Mouse (Mus musculus) cortical plate, adult 2 months (tissue): ENCODE data around the gene Itgb1. TPM values are rescaled to one million over a fixed set of nuclear protein-coding genes. Genes with fewer than 3 reads are reported as not detected.
A peak's percentile ranks its signal among the peaks of the same experiment; 100 is the strongest.

Experiments
- H3K27ac ChIP-seq: fragments of 200-500 bp; 2 replicates; pipeline ENCODE4 v1.5.1; 2012; ENCODE audit warnings: low read length, control low read depth, inconsistent platforms; ENCODE audit not compliant: insufficient read depth
- H3K4me1 ChIP-seq: fragments of 200-500 bp; 2 replicates; pipeline ENCODE4 v1.6.1; 2011; ENCODE audit warnings: low read length; ENCODE audit not compliant: control insufficient read depth, insufficient read depth
- H3K4me3 ChIP-seq: fragments of 200-500 bp; 2 replicates; pipeline ENCODE4 v1.5.1; 2011; ENCODE audit warnings: mild to moderate bottlenecking, low read length, control low read depth; ENCODE audit not compliant: insufficient read depth
- CTCF ChIP-seq: fragments of 200-500 bp; IDR thresholded peaks from 2 replicates; pipeline ENCODE4 v1.5.1; 2011; ENCODE audit warnings: mild to moderate bottlenecking, control low read depth, low read length; ENCODE audit not compliant: insufficient read depth; ENCODE audit errors: extremely low read depth
- POLR2A ChIP-seq: fragments of 200-500 bp; IDR thresholded peaks from 2 replicates; pipeline ENCODE4 v1.6.1; 2011; ENCODE audit warnings: mild to moderate bottlenecking, low read length, control low read depth; ENCODE audit not compliant: insufficient read depth; ENCODE audit errors: extremely low read depth
- polyA plus RNA-seq: library from polyadenylated mRNA; depleted of rRNA; stranded (reverse); fragments of >200 nt; gene quantifications from 2 replicates; pipeline ENCODE4 v1.2.3, GENCODE M21; 2012; rRNA removed

The Itgb1 gene
- polyA plus RNA-seq: 37.1 and 40.8 TPM in 2 replicates

- Histone ChIP-seq H3K27ac (peak within 1 kb of the TSS; percentile 98), H3K4me1 (peaks cover 2% of the 10 kb centered on the region; the same call in 1 of the 2 replicates), H3K4me3 (peak within 1 kb of the TSS; percentile 77)
- TF ChIP-seq POLR2A (peak; percentile 53; the same call in 1 of the 2 replicates), CTCF (0 out of 2 replicates have a peak, but pooled peaks have one; percentile 6)
These were observed at the start of gene Itgb1 for GRCm38 (mm10) chr8:128685507-128686428. Itgb1 (plus strand) TSS chr8:128685654.

- no peak for TF ChIP-seq CTCF
- no peak for TF ChIP-seq POLR2A
- Histone ChIP-seq H3K4me3 (no peak overlapping the region), H3K27ac (no peak overlapping the region), H3K4me1 (no peaks in the 10 kb centered on the region)
These were observed 42.4 kb upstream of the Itgb1 start for GRCm38 (mm10) chr8:128643104-128643503.

GRCm38 (mm10) chr8:128645452-128645851 is 40.0 kb upstream of the Itgb1 start:
- no peak overlapping the region for H3K27ac ChIP-seq
- H3K4me1 ChIP-seq: no peaks in the 10 kb centered on the region
- TF ChIP-seq CTCF: no peak
- no peak for TF ChIP-seq POLR2A
- no peak overlapping the region for H3K4me3 ChIP-seq

- Histone ChIP-seq H3K27ac (no peak overlapping the region), H3K4me3 (no peak overlapping the region), H3K4me1 (no peaks in the 10 kb centered on the region)
- TF ChIP-seq CTCF (no peak), POLR2A (no peak)
These were observed 39.0 kb upstream of the Itgb1 start for GRCm38 (mm10) chr8:128646456-128646855.

GRCm38 (mm10) chr8:128648071-128648470 is 37.4 kb upstream of the Itgb1 start:
- TF ChIP-seq CTCF (no peak), POLR2A (no peak)
- no peak overlapping the region for H3K4me3 ChIP-seq
- H3K4me1 ChIP-seq: no peaks in the 10 kb centered on the region
- no peak overlapping the region for H3K27ac ChIP-seq

- Histone ChIP-seq H3K27ac (no peak overlapping the region), H3K4me1 (no peaks in the 10 kb centered on the region), H3K4me3 (no peak overlapping the region)
- TF ChIP-seq POLR2A: no peak
- no peak for TF ChIP-seq CTCF
These were observed 35.1 kb upstream of the Itgb1 start for GRCm38 (mm10) chr8:128650331-128650855.

GRCm38 (mm10) chr8:128652399-128653109 is 32.9 kb upstream of the Itgb1 start:
- TF ChIP-seq CTCF (peak; percentile 56; the same call in 1 of the 2 replicates), POLR2A (no peak)
- Histone ChIP-seq H3K4me1 (no peaks in the 10 kb centered on the region), H3K4me3 (no peak overlapping the region), H3K27ac (no peak overlapping the region)

GRCm38 (mm10) chr8:128653642-128654364 is 31.7 kb upstream of the Itgb1 start:
- TF ChIP-seq POLR2A (no peak), CTCF (no peak)
- Histone ChIP-seq H3K4me3 (no peak overlapping the region; the same call in 1 of the 2 replicates), H3K27ac (peak overlapping the region; percentile 55; the same call in 1 of the 2 replicates), H3K4me1 (no peaks in the 10 kb centered on the region)
